Mouse (Mus musculus) hindbrain, embryonic 11.5 days (tissue): ENCODE results near the gene Sgsm2. TPM values are rescaled to one million over a fixed set of nuclear protein-coding genes. Genes with fewer than 3 reads are reported as not detected.

Experiments used
- ATAC-seq: fragments of 200-750 bp; cut with Nextera tagmentation; 2 replicates; pipeline ENCODE4 v1.8.0; 2017; ENCODE audit warnings: mild to moderate bottlenecking, moderate TSS enrichment, moderate library complexity; ENCODE audit not compliant: low FRiP score
- DNase-seq: peaks from one replicate; pipeline ENCODE4 v3.0.0-alpha.2; 2015; ENCODE audit warnings: low spot score
- H3K27ac ChIP-seq: fragments of 300-500 bp; sonication (generic); 2 replicates; pipeline ENCODE4 v1.5.1; 2014; ENCODE audit warnings: mild to moderate bottlenecking, low read depth, low read length
- H3K27me3 ChIP-seq: fragments of 300-500 bp; sonication (generic); 2 replicates; pipeline ENCODE4 v1.6.1; 2014; ENCODE audit warnings: mild to moderate bottlenecking, low read length, moderate library complexity, mixed read lengths; ENCODE audit not compliant: control insufficient read depth, insufficient read depth
- H3K36me3 ChIP-seq: fragments of 300-500 bp; sonication (generic); 2 replicates; pipeline ENCODE4 v1.6.1; 2014; ENCODE audit warnings: mild to moderate bottlenecking, low read length, moderate library complexity, mixed read lengths; ENCODE audit not compliant: control insufficient read depth, insufficient read depth
- H3K4me1 ChIP-seq: fragments of 300-500 bp; sonication (generic); replicated peaks from 2 replicates; pipeline ENCODE4 v1.6.1; 2014; ENCODE audit warnings: low read length, mixed read lengths; ENCODE audit not compliant: control insufficient read depth, insufficient read depth
- H3K4me2 ChIP-seq: fragments of 300-500 bp; sonication (generic); replicated peaks from 2 replicates; pipeline ENCODE4 v1.6.1; 2014; ENCODE audit warnings: mild to moderate bottlenecking, low read depth, low read length
- H3K4me3 ChIP-seq: fragments of 300-500 bp; sonication (generic); 2 replicates; pipeline ENCODE4 v1.5.1; 2014; ENCODE audit warnings: low read depth, low read length
- H3K9ac ChIP-seq: fragments of 300-500 bp; sonication (generic); 2 replicates; pipeline ENCODE4 v1.6.1; 2014; ENCODE audit warnings: low read depth, low read length
- H3K9me3 ChIP-seq: fragments of 300-500 bp; sonication (generic); 2 replicates; pipeline ENCODE4 v1.6.1; 2016; ENCODE audit warnings: low read length; ENCODE audit not compliant: control insufficient read depth
- WGBS: fragments of 180-500 bp; shearing (Covaris S2); extraction: QIAGEN DNeasy Blood & Tissue Kit; methylation state at CpG from one replicate; pipeline ENCODE4 v1.1.7; 2014; 5-methylcytosine and 5-hydroxymethylcytosine counted together
- polyA plus RNA-seq: library from polyadenylated mRNA; unstranded; fragments of >200 nt; fragmentation: Nextera tagmentation; extraction: Ambion mirVana; gene quantifications from 2 replicates; pipeline ENCODE4 v1.2.1, GENCODE M21; 2014

Gene Sgsm2
- polyA plus RNA-seq, 1 experiment from 2014 or later: 6.3 TPM

DNA sequence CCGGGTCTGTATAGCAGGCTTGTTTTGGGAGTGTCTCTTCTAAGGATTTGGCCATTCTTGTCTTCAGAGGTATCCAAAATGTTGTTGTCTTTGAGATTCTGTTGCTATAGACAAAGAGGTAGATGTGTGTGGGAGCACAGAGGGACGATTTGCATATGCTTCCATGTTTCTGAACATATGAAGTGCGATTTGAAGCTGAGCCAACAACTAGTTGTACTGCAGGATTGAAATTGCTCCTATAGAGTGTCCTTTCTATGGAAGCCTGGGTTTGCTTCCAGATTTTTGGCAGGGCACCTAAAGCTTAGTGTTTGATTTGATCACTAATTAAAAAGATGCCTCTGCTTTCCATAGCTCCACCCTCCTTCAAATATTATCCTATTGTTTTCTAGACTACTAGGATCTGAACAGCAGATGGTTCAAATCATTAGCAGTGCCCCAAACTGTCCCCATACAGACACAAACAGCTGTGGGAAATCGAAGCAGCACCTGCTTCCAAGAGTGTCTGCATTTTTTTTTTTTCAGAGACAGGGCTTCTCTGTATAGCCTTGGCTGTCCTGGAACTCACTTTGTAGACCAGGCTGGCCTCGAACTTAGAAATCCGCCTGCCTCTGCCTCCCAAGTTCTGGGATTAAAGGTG, 89.5 kb downstream of the Sgsm2 start:
- no peak overlapping the region for H3K4me2 ChIP-seq
- no peaks in the 10 kb centered on the region for H3K4me1 ChIP-seq
- DNase-seq: no peak
- H3K9me3 ChIP-seq: no peaks in the 10 kb centered on the region
- no peaks in the 10 kb centered on the region for H3K27me3 ChIP-seq
- 90% methylated on average over 6 of the region's 6 CpGs for WGBS
- H3K4me3 ChIP-seq: no peak overlapping the region
- no peak for ATAC-seq
- H3K36me3 ChIP-seq: peaks cover 5% of the 10 kb centered on the region; the same call in 1 of the 2 replicates
- H3K9ac ChIP-seq: no peak overlapping the region
- H3K27ac ChIP-seq: no peak overlapping the region

DNA sequence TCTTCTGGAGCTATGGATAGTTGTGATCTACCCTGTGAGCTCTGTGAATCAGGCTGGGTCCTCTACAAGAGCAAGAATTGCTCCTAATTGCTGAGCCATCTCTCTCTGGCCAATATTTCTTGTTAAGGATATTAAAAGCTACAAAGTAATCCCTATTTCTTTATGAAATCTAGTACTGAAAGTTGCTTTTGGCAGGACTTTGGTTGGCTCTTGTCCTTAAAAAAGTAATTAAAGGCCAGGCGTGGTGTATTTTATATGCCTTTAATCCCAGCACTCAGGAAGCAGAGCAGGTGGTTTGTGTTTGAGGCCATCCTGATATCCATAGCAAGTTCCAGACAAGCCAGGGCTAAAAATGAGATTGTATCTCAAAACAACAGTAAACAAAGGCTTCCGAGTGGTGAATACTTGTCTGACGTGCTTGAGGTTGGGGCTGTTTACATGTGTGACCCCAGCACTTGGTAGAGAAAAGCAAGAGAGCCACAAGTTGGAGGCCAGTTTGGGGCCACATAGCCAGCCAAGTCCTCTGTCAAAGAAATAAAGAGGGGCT, 92.7 kb downstream of the Sgsm2 start:
- no peak for ATAC-seq
- 97% methylated on average over 3 of the region's 3 CpGs for WGBS
- Histone ChIP-seq H3K27ac (no peak overlapping the region), H3K4me1 (no peaks in the 10 kb centered on the region), H3K9ac (no peak overlapping the region), H3K4me3 (no peak overlapping the region), H3K4me2 (no peak overlapping the region), H3K9me3 (no peaks in the 10 kb centered on the region), H3K27me3 (no peaks in the 10 kb centered on the region), H3K36me3 (peaks cover 5% of the 10 kb centered on the region; the same call in 1 of the 2 replicates)
- DNase-seq: no peak

GRCm38 (mm10) chr11:74800658-74801057, 96.2 kb downstream of the Sgsm2 start:
- Histone ChIP-seq H3K36me3 (peaks cover 4% of the 10 kb centered on the region; the same call in 1 of the 2 replicates), H3K4me1 (no peaks in the 10 kb centered on the region), H3K9me3 (no peaks in the 10 kb centered on the region), H3K9ac (no peak overlapping the region), H3K27me3 (no peaks in the 10 kb centered on the region), H3K4me3 (no peak overlapping the region), H3K27ac (no peak overlapping the region), H3K4me2 (no peak overlapping the region)
- DNase-seq (no peak), ATAC-seq (no peak)
- 85% methylated on average over 4 of the region's 4 CpGs for WGBS

Other genes with a start within 250 kb of the Sgsm2 start
- 8.0 and 8.9 TPM in 2 replicates for gene Cluh, start 247.6 kb downstream of the Sgsm2 start, polyA plus RNA-seq
- 106 and 118 TPM in 2 replicates for gene Pafah1b1, start 172.4 kb downstream of the Sgsm2 start, polyA plus RNA-seq
- gene Mettl16, start 126.2 kb downstream of the Sgsm2 start, polyA plus RNA-seq: 45.0 and 46.8 TPM in 2 replicates
- gene Mnt, start 66.1 kb downstream of the Sgsm2 start, polyA plus RNA-seq: 4.8 and 5.0 TPM in 2 replicates
- 43.1 and 45.5 TPM in 2 replicates for gene Tsr1, start 1.0 kb upstream of the Sgsm2 start, polyA plus RNA-seq
- gene Smg6, start 28.8 kb upstream of the Sgsm2 start, polyA plus RNA-seq: 16.7 and 20.7 TPM in 2 replicates
- 27.8 and 29.5 TPM in 2 replicates for gene Srr, start 28.9 kb upstream of the Sgsm2 start, polyA plus RNA-seq